Mouse (Mus musculus) cortical plate, adult 2 months (tissue): ENCODE data around the gene Gsdma.

Experiments used
- CTCF ChIP-seq: fragments of 200-500 bp; IDR thresholded peaks from 2 replicates; pipeline ENCODE4 v1.5.1; 2011; ENCODE audit warnings: mild to moderate bottlenecking, control low read depth, low read length; ENCODE audit not compliant: insufficient read depth; ENCODE audit errors: extremely low read depth
- POLR2A ChIP-seq: fragments of 200-500 bp; IDR thresholded peaks from 2 replicates; pipeline ENCODE4 v1.6.1; 2011; ENCODE audit warnings: mild to moderate bottlenecking, low read length, control low read depth; ENCODE audit not compliant: insufficient read depth; ENCODE audit errors: extremely low read depth

DNA sequence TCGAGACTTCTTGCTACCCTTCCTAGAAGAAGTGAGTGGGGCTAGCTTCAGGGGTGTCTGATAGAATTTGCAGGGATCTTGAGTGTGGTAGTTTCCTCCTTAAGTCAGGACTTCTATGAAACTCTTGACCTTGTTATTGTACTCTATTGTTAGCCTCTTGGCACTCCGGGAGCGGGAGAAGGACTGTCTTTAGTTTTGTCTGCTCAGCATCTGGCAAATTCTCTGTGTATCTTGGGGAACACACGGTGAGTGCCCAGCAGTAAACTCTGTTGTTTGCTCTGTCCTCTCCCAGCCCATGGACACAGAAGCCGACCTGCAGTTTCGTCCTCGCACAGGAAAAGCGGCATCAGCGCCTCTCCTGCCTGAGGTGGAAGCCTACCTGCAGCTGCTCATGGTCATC, 21.5 kb downstream of the Gsdma start:
- TF ChIP-seq POLR2A (no peak), CTCF (no peak)
